Mouse (Mus musculus) heart, embryonic 16.5 days (tissue): ENCODE results near the gene Hoxd9. TPM values are rescaled to one million over a fixed set of nuclear protein-coding genes. Genes with fewer than 3 reads are reported as not detected.

Experiments
- ATAC-seq: fragments of 200-750 bp; cut with Nextera tagmentation; replicated peaks from 2 replicates; pipeline ENCODE4 v1.8.0; 2017; ENCODE audit warnings: moderate number of reproducible peaks; ENCODE audit not compliant: insufficient read depth, low FRiP score; ENCODE audit errors: extremely low read depth
- H3K27ac ChIP-seq: fragments of 300-500 bp; sonication (generic); 2 replicates; pipeline ENCODE4 v1.5.1; 2014; ENCODE audit warnings: mild to moderate bottlenecking, low read length, control low read depth, moderate library complexity
- H3K27me3 ChIP-seq: fragments of 300-500 bp; sonication (generic); 2 replicates; pipeline ENCODE4 v1.6.1; 2014; ENCODE audit warnings: low read length, mixed read lengths; ENCODE audit not compliant: control insufficient read depth, insufficient read depth
- H3K36me3 ChIP-seq: fragments of 300-500 bp; sonication (generic); 2 replicates; pipeline ENCODE4 v1.6.1; 2014; ENCODE audit not compliant: control insufficient read depth, insufficient read depth
- H3K4me1 ChIP-seq: fragments of 300-500 bp; sonication (generic); 2 replicates; pipeline ENCODE4 v1.6.1; 2014; ENCODE audit warnings: low read length, mixed read lengths; ENCODE audit not compliant: control insufficient read depth, insufficient read depth
- H3K4me2 ChIP-seq: fragments of 300-500 bp; sonication (generic); 2 replicates; pipeline ENCODE4 v1.6.1; 2014; ENCODE audit warnings: low read depth, mild to moderate bottlenecking, control low read depth, low read length
- H3K4me3 ChIP-seq: fragments of 300-500 bp; sonication (generic); 2 replicates; pipeline ENCODE4 v1.5.1; 2014; ENCODE audit warnings: mild to moderate bottlenecking, control low read depth, low read length
- H3K9ac ChIP-seq: fragments of 300-500 bp; sonication (generic); 2 replicates; pipeline ENCODE4 v1.6.1; 2014; ENCODE audit warnings: low read length, control low read depth
- H3K9me3 ChIP-seq: fragments of 300-500 bp; sonication (generic); replicated peaks from 2 replicates; pipeline ENCODE4 v1.6.1; 2016; ENCODE audit warnings: low read length; ENCODE audit not compliant: control insufficient read depth
- WGBS: fragments of 180-500 bp; shearing (Covaris S2); extraction: QIAGEN DNeasy Blood & Tissue Kit; methylation state at CpG from one replicate; pipeline ENCODE4 v1.1.7; 2014; 5-methylcytosine and 5-hydroxymethylcytosine counted together
- polyA plus RNA-seq: library from polyadenylated mRNA; unstranded; fragments of >200 nt; fragmentation: Nextera tagmentation; extraction: Ambion mirVana; gene quantifications from 2 replicates; pipeline ENCODE4 v1.2.1, GENCODE M21; 2015

Gene Hoxd9
- polyA plus RNA-seq, 1 experiment from 2014 or later = 0.21 TPM

GRCm38 (mm10) chr2:74733765-74734164, 36.2 kb downstream of the Hoxd9 start:
- Histone ChIP-seq H3K4me1 (peaks cover 4% of the 10 kb centered on the region; the same call in 1 of the 2 replicates), H3K4me2 (no peak overlapping the region), H3K9ac (no peak overlapping the region), H3K27ac (no peak overlapping the region), H3K9me3 (no peaks in the 10 kb centered on the region), H3K4me3 (no peak overlapping the region), H3K27me3 (peaks cover 91% of the 10 kb centered on the region), H3K36me3 (no peaks in the 10 kb centered on the region)
- 4% methylated on average over 6 of the region's 6 CpGs for WGBS
- ATAC-seq = no peak

GRCm38 (mm10) chr2:74734451-74734850, 36.9 kb downstream of the Hoxd9 start:
- Histone ChIP-seq H3K9ac (no peak overlapping the region), H3K27ac (no peak overlapping the region), H3K4me2 (no peak overlapping the region), H3K36me3 (no peaks in the 10 kb centered on the region), H3K4me3 (no peak overlapping the region), H3K27me3 (peaks cover 93% of the 10 kb centered on the region), H3K4me1 (peaks cover 4% of the 10 kb centered on the region; the same call in 1 of the 2 replicates), H3K9me3 (no peaks in the 10 kb centered on the region)
- ATAC-seq = no peak
- 4% methylated on average over 13 of the region's 13 CpGs for WGBS

- Histone ChIP-seq H3K4me2 (no peak overlapping the region), H3K27me3 (peaks cover 95% of the 10 kb centered on the region), H3K9me3 (no peaks in the 10 kb centered on the region), H3K4me1 (peaks cover 4% of the 10 kb centered on the region), H3K4me3 (no peak overlapping the region; the same call in 1 of the 2 replicates), H3K36me3 (no peaks in the 10 kb centered on the region), H3K27ac (no peak overlapping the region), H3K9ac (no peak overlapping the region)
- no peak for ATAC-seq
- 6% methylated on average over 27 of the region's 27 CpGs for WGBS
Measured at GRCm38 (mm10) chr2:74734996-74735811, 37.7 kb downstream of the Hoxd9 start.

- H3K4me1 ChIP-seq = peaks cover 4% of the 10 kb centered on the region
- ATAC-seq = no peak
- peak overlapping the region; percentile 44 for H3K4me2 ChIP-seq
- no peaks in the 10 kb centered on the region for H3K36me3 ChIP-seq
- 2% methylated on average over 42 of the region's 42 CpGs for WGBS
- no peaks in the 10 kb centered on the region for H3K9me3 ChIP-seq
- H3K9ac ChIP-seq = no peak overlapping the region
- no peak overlapping the region for H3K27ac ChIP-seq
- H3K27me3 ChIP-seq = peaks cover 95% of the 10 kb centered on the region
- H3K4me3 ChIP-seq = peak overlapping the region; percentile 35
Measured at GRCm38 (mm10) chr2:74735851-74736687, 38.5 kb downstream of the Hoxd9 start.

GRCm38 (mm10) chr2:74736688-74737577, 39.4 kb downstream of the Hoxd9 start:
- peaks cover 96% of the 10 kb centered on the region for H3K27me3 ChIP-seq
- WGBS = 4% methylated on average over 15 of the region's 15 CpGs
- no peaks in the 10 kb centered on the region for H3K36me3 ChIP-seq
- no peak overlapping the region for H3K4me3 ChIP-seq
- no peaks in the 10 kb centered on the region for H3K9me3 ChIP-seq
- peaks cover 4% of the 10 kb centered on the region for H3K4me1 ChIP-seq
- no peak for ATAC-seq
- H3K27ac ChIP-seq = no peak overlapping the region
- H3K9ac ChIP-seq = no peak overlapping the region
- no peak overlapping the region for H3K4me2 ChIP-seq

GRCm38 (mm10) chr2:74737578-74738070, 40.1 kb downstream of the Hoxd9 start:
- Histone ChIP-seq H3K4me3 (no peak overlapping the region), H3K4me1 (peaks cover 4% of the 10 kb centered on the region), H3K4me2 (no peak overlapping the region), H3K27me3 (peaks cover 95% of the 10 kb centered on the region), H3K9ac (no peak overlapping the region), H3K27ac (no peak overlapping the region), H3K9me3 (no peaks in the 10 kb centered on the region), H3K36me3 (no peaks in the 10 kb centered on the region)
- ATAC-seq = no peak
- 10% methylated on average over 7 of the region's 7 CpGs for WGBS

GRCm38 (mm10) chr2:74738623-74739475, 41.3 kb downstream of the Hoxd9 start:
- Histone ChIP-seq H3K27ac (no peak overlapping the region), H3K9me3 (no peaks in the 10 kb centered on the region), H3K9ac (no peak overlapping the region), H3K27me3 (peaks cover 94% of the 10 kb centered on the region), H3K4me2 (no peak overlapping the region), H3K36me3 (no peaks in the 10 kb centered on the region), H3K4me3 (no peak overlapping the region), H3K4me1 (peaks cover 4% of the 10 kb centered on the region)
- WGBS = 3% methylated on average over 20 of the region's 20 CpGs
- ATAC-seq = no peak

- no peak for ATAC-seq
- whole genome bisulfite sequencing = 12% methylated on average over 2 of the region's 2 CpGs
- Histone ChIP-seq H3K27ac (no peak overlapping the region), H3K9me3 (no peaks in the 10 kb centered on the region), H3K4me3 (no peak overlapping the region), H3K4me1 (peaks cover 4% of the 10 kb centered on the region), H3K9ac (no peak overlapping the region), H3K36me3 (no peaks in the 10 kb centered on the region), H3K27me3 (peaks cover 95% of the 10 kb centered on the region), H3K4me2 (no peak overlapping the region)
Measured at GRCm38 (mm10) chr2:74739476-74739800, 41.9 kb downstream of the Hoxd9 start.
